ENCODE assay signal across 18 mouse cellular contexts in genomic region chr7:19052345-19053135, GRCm38 (mm10). TPM values are rescaled to one million over a fixed set of nuclear protein-coding genes. Genes with fewer than 3 reads are reported as not detected.
DNase-seq lines count a peak whose midpoint lies in the region; ATAC-seq and TF ChIP-seq lines count a peak whose summit lies in the region.
"Had no signal": no experiment of that assay in that cellular context is flagged by ENCODE, and none has a peak within 500 bp of the region (broad histone marks: within the 10 kb centered on the region; RNA-seq: fewer than 3 reads in every experiment).

No protein-coding gene starts in this region.

- H3K9me3 ChIP-seq in heart, embryonic 10.5 days = 0 out of 2 replicates have a peak, but pooled peaks cover 3% of the 10 kb centered on the region
- no peaks in the 10 kb centered on the region for H3K9me3 ChIP-seq in stomach, postnatal 0 days (ENCODE audit: control insufficient read depth, low read length)
- H3K9me3 ChIP-seq: midbrain, embryonic 10.5 days had no signal

- DNase-seq in heart, adult 11 months = peak; percentile 92
- DNase-seq in heart, adult 8-10 months (ENCODE audit: low spot score) = no peak
- DNase-seq in gastrocnemius, adult 8-10 months (ENCODE audit: low spot score in 2 of 2) = peak; percentile 70 to 72
- DNase-seq in layer of hippocampus, postnatal 36 days = peak; percentile 64 to 65
- DNase-seq in right cerebral cortex, postnatal 25 days = peak; percentile 62
- no peak for DNase-seq in heart, embryonic 10.5 days (ENCODE audit: low spot score)
- no peak for DNase-seq in adipocyte (ENCODE audit: low spot score)
- no peak for DNase-seq in stomach, postnatal 0 days (ENCODE audit: low spot score)
- DNase-seq: kidney, adult 8-10 months; lung, postnatal 10 days; thymus, postnatal 14 days had no signal

- H3K36me3 ChIP-seq in heart, embryonic 10.5 days = peaks cover 66% of the 10 kb centered on the region
- H3K36me3 ChIP-seq in stomach, postnatal 0 days (ENCODE audit: control insufficient read depth, insufficient read depth, low read length) = peaks cover 19% of the 10 kb centered on the region

- 91% methylated on average over 15 of the region's 15 CpGs for WGBS in heart, embryonic 10.5 days
- 84% methylated on average over 15 of the region's 15 CpGs for WGBS in stomach, postnatal 0 days

- no peaks in the 10 kb centered on the region for H3K27me3 ChIP-seq in heart, embryonic 10.5 days (ENCODE audit: insufficient read depth, poor library complexity, severe bottlenecking)
- no peaks in the 10 kb centered on the region for H3K27me3 ChIP-seq in stomach, postnatal 0 days (ENCODE audit: control insufficient read depth, insufficient read depth, low read length)

- H3K4me1 ChIP-seq in heart, embryonic 10.5 days = peaks cover 12% of the 10 kb centered on the region
- no peaks in the 10 kb centered on the region for H3K4me1 ChIP-seq in stomach, postnatal 0 days (replicated peaks; ENCODE audit: control insufficient read depth, insufficient read depth)

- ATAC-seq in stomach, postnatal 0 days (ENCODE audit: low FRiP score, low TSS enrichment) = no peak
- ATAC-seq: activated CD4-positive, CD25-positive, alpha-beta regulatory T cell, adult 4 months; hindbrain, embryonic 16.5 days had no signal

- H3K4me2 ChIP-seq in stomach, postnatal 0 days (replicated peaks; ENCODE audit: low read depth) = no peak overlapping the region
- H3K4me2 ChIP-seq: liver, embryonic 11.5 days had no signal

- no peak overlapping the region for H3K4me3 ChIP-seq in heart, embryonic 10.5 days
- no peak overlapping the region for H3K4me3 ChIP-seq in stomach, postnatal 0 days (ENCODE audit: low read depth, low read length)
- H3K4me3 ChIP-seq: midbrain, embryonic 10.5 days had no signal

- no peak overlapping the region for H3K9ac ChIP-seq in stomach, postnatal 0 days (ENCODE audit: low read length)

- no peak for TF ChIP-seq EP300 in stomach, postnatal 0 days (optimal IDR thresholded peaks at IDR 0.05)

- H3K27ac ChIP-seq in heart, embryonic 10.5 days = no peak overlapping the region
- no peak overlapping the region for H3K27ac ChIP-seq in stomach, postnatal 0 days (replicated peaks)
- H3K27ac ChIP-seq: midbrain, embryonic 10.5 days had no signal

- TF ChIP-seq CTCF in stomach, postnatal 0 days (IDR thresholded peaks at IDR 0.05; ENCODE audit: low read depth) = no peak

RNA-seq across cellular contexts. Expression of gene Rsph6a, which starts 1.9 kb away (rescaled TPM):
- total RNA-seq in heart, adult 8-10 months (2022) = not detected
- not detected for total RNA-seq in gastrocnemius, adult 8-10 months (2022)
- under 1 TPM; 0.15 to 0.33 TPM for total RNA-seq in layer of hippocampus, postnatal 36 days (2021)
- not detected in 2 replicates for polyA plus RNA-seq in heart, embryonic 10.5 days (2016; fragmentation: Nextera tagmentation; extraction: Ambion mirVana)
- polyA plus RNA-seq in stomach, postnatal 0 days (2015; fragmentation: Nextera tagmentation; extraction: Ambion mirVana) = not detected in 2 replicates
- total RNA-seq: common myeloid progenitor, adult 5-6 weeks had no signal
- polyA plus RNA-seq: activated CD4-positive, CD25-positive, alpha-beta regulatory T cell, adult 4 months; heart, postnatal 0 days; liver, embryonic 11.5 days; midbrain, embryonic 10.5 days; neural tube, embryonic 11.5 days had no signal

RNA-seq across cellular contexts. Expression of gene Dmwd, which starts 23.5 kb away (rescaled TPM):
- total RNA-seq in heart, adult 8-10 months (2022) = 10 to 100 TPM; 49.9 to 57.5 (median 54.0) TPM
- 10 to 100 TPM; 34.9 to 41.8 (median 39.9) TPM for total RNA-seq in gastrocnemius, adult 8-10 months (2022)
- total RNA-seq in layer of hippocampus, postnatal 36 days (2021) = 100 to 1,000 TPM; 136 to 143 TPM
- polyA plus RNA-seq in heart, embryonic 10.5 days (2016; fragmentation: Nextera tagmentation; extraction: Ambion mirVana) = 14.8 and 18.0 TPM in 2 replicates
- polyA plus RNA-seq in stomach, postnatal 0 days (2015; fragmentation: Nextera tagmentation; extraction: Ambion mirVana) = 4.5 and 7.0 TPM in 2 replicates
- polyA plus RNA-seq: activated CD4-positive, CD25-positive, alpha-beta regulatory T cell, adult 4 months had no signal

RNA-seq across cellular contexts. Expression of gene Sympk, which starts 28.4 kb away (rescaled TPM):
- 10 to 100 TPM; 79.6 to 99.9 (median 98.8) TPM for total RNA-seq in heart, adult 8-10 months (2022)
- 10 to 100 TPM; 70.2 to 93.3 (median 83.6) TPM for total RNA-seq in gastrocnemius, adult 8-10 months (2022)
- 100 to 1,000 TPM; 111 to 113 TPM for total RNA-seq in layer of hippocampus, postnatal 36 days (2021)
- polyA plus RNA-seq in heart, embryonic 10.5 days (2016; fragmentation: Nextera tagmentation; extraction: Ambion mirVana) = 34.0 and 44.5 TPM in 2 replicates
- polyA plus RNA-seq in stomach, postnatal 0 days (2015; fragmentation: Nextera tagmentation; extraction: Ambion mirVana) = 9.1 and 9.6 TPM in 2 replicates

RNA-seq across cellular contexts. Expression of gene Foxa3, which starts 29.2 kb away (rescaled TPM):
- total RNA-seq in heart, adult 8-10 months (2022) = not detected
- not detected for total RNA-seq in gastrocnemius, adult 8-10 months (2022)
- not detected for total RNA-seq in layer of hippocampus, postnatal 36 days (2021)
- polyA plus RNA-seq in heart, embryonic 10.5 days (2016; fragmentation: Nextera tagmentation; extraction: Ambion mirVana) = 0.36 and 8.6 TPM in 2 replicates
- polyA plus RNA-seq in stomach, postnatal 0 days (2015; fragmentation: Nextera tagmentation; extraction: Ambion mirVana) = 39.2 and 46.0 TPM in 2 replicates
- polyA plus RNA-seq: heart, postnatal 0 days; hindbrain, embryonic 16.5 days; neural tube, embryonic 11.5 days had no signal

RNA-seq across cellular contexts. Expression of gene Dmpk, which starts 31.1 kb away (rescaled TPM):
- total RNA-seq in heart, adult 8-10 months (2022) = 100 to 1,000 TPM; 532 to 655 (median 581) TPM
- total RNA-seq in gastrocnemius, adult 8-10 months (2022) = 100 to 1,000 TPM; 235 to 255 (median 240) TPM
- total RNA-seq in layer of hippocampus, postnatal 36 days (2021) = 10 to 100 TPM; 36.3 to 48.1 TPM
- 16.9 and 17.7 TPM in 2 replicates for polyA plus RNA-seq in heart, embryonic 10.5 days (2016; fragmentation: Nextera tagmentation; extraction: Ambion mirVana)
- polyA plus RNA-seq in stomach, postnatal 0 days (2015; fragmentation: Nextera tagmentation; extraction: Ambion mirVana) = 91.3 and 103 TPM in 2 replicates
- polyA plus RNA-seq: activated CD4-positive, CD25-positive, alpha-beta regulatory T cell, adult 4 months had no signal

Comparison
In these comparisons a context has a peak if more than half of its experiments do, and no peak if none do; other contexts are left out.
1. DNase-seq: peak in heart, adult 11 months (single experiment), gastrocnemius, adult 8-10 months (2 of 2), layer of hippocampus, postnatal 36 days (2 of 2) and right cerebral cortex, postnatal 25 days (single experiment); none in heart, adult 8-10 months (single experiment), heart, embryonic 10.5 days (single experiment), adipocyte (single experiment) and stomach, postnatal 0 days (single experiment).